Mouse (Mus musculus) ES-Bruce4 (cell line): Measurements from ENCODE around the gene Cmc2.

Experiments used
- CTCF ChIP-seq: IDR thresholded peaks from one replicate; pipeline ENCODE4 v1.8.1; 2011; ENCODE audit warnings: low read depth, low read length
- POLR2A ChIP-seq: IDR thresholded peaks from one replicate; pipeline ENCODE4 v1.8.1; 2011; ENCODE audit warnings: low read length; ENCODE audit not compliant: insufficient read depth

DNA sequence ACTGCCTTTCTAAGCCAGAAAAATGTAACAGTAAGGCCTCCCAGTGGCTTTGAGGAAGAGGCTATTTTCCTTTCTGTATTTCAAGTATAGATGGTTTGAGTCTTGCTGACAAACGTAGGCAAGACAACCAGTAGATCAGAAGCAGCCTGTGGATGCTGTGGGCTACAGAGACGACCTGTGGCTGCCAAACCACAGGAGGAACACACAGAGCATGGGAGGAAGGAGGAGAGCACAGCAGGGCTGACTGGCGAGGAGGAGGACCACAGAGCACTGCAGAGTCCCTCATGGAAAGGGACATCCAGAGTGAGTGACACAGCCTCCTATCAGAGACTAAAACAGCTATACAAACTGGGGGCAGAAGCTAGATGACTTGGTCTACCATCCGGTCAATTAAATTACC lies 16.0 kb downstream of the Cmc2 start:
- no peak for TF ChIP-seq POLR2A
- TF ChIP-seq CTCF = no peak
